Mouse (Mus musculus): Measurements from ENCODE around the gene Nabp1.

DNA sequence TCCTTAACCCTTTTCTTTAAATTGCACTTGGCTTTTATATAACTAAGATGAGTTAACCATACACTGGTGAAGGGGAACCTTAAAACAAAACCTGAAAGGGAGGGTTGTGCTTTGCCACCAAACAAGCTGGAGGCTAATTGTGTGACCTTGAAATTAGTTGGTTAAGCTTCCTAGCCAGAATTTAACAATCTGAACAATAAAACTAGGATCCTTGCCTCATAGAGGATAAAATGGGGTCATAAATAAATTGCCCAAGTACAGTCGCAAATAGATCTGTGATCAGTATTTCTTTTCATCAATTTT lies 753 bp upstream of the Nabp1 start:
- TF ChIP-seq GATA1 (IDR thresholded peaks at IDR 0.05; ENCODE audit: low read length) (no peak), TAL1 (IDR thresholded peaks at IDR 0.05; ENCODE audit: low read length) (no peak)

Measured in erythroblast, embryonic 14.5 days (primary cell).